Mouse (Mus musculus) ovary, postnatal 36 days (tissue): Measurements from ENCODE around the gene Acbd7.

ENCODE experiments used
- DNase-seq: peaks from one replicate; pipeline ENCODE4 v3.0.0; 2022; ENCODE audit warnings: low spot score, mixed read lengths

The Acbd7 gene

DNA sequence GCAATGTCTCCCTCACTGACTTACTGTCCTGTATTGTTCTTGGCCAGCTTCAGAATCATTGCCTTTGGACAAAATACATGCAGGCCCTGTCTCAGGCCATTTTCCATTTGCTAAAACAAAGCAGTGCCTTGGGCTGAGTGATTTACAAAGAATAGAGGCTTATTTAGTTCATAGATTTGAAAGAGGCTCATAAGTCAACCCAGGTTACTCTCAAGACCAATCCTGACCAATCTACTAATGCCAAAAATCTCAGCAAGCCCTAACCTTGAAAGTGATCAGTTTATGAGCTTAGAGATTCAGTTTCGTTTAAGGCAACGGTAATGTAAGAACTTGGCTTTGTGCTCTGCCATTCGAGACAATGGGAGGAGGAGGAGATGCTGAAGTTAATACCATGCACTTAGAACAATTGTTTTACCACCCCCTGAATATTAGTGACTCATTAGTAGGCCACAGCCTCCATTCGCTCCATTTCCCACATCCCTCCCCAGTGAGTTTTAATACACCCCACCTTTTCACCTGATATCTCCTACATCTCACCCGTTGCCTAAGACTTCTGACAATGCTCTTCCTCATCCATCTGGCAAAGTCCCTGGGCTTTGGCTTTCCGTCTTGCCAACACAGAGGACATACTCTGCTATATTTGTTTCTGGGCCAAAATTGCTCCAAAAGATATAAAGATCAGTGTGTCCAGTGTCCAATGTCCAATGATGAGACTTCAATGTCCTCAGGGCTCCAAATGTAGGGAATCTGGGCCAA lies 51.3 kb downstream of the Acbd7 start:
- DNase-seq = no peak
